Mouse (Mus musculus): ENCODE measurements around the gene Zfp108. TPM values are rescaled to one million over a fixed set of nuclear protein-coding genes. Genes with fewer than 3 reads are reported as not detected.

Gene Zfp108
- polyA plus RNA-seq, 1 experiment from 2014 or later: 5.4 TPM

- no peak overlapping the region for H3K4me2 ChIP-seq (replicated peaks)
- 91% methylated on average over 5 of the region's 5 CpGs for WGBS
- H3K4me1 ChIP-seq: no peaks in the 10 kb centered on the region
- no peak overlapping the region for H3K27ac ChIP-seq
- no peak for ATAC-seq (ENCODE audit: low FRiP score, low read depth)
- H3K27me3 ChIP-seq: no peaks in the 10 kb centered on the region
- no peak overlapping the region for H3K9ac ChIP-seq
- H3K9me3 ChIP-seq: peaks cover 22% of the 10 kb centered on the region; the same call in 1 of the 2 replicates
- no peak overlapping the region for H3K4me3 ChIP-seq
- H3K36me3 ChIP-seq: peaks cover 52% of the 10 kb centered on the region
These were observed 33.1 kb downstream of the Zfp108 start for GRCm38 (mm10) chr7:24287670-24288069.

- H3K9ac ChIP-seq: no peak overlapping the region
- WGBS: 90% methylated on average over 6 of the region's 6 CpGs
- peaks cover 22% of the 10 kb centered on the region; the same call in 1 of the 2 replicates for H3K9me3 ChIP-seq
- no peak for ATAC-seq (ENCODE audit: low FRiP score, low read depth)
- no peak overlapping the region for H3K4me2 ChIP-seq (replicated peaks)
- no peaks in the 10 kb centered on the region for H3K27me3 ChIP-seq
- no peak overlapping the region for H3K4me3 ChIP-seq
- no peaks in the 10 kb centered on the region for H3K4me1 ChIP-seq
- peaks cover 60% of the 10 kb centered on the region for H3K36me3 ChIP-seq
- no peak overlapping the region for H3K27ac ChIP-seq
These were observed 33.9 kb downstream of the Zfp108 start for GRCm38 (mm10) chr7:24288512-24288911.

GRCm38 (mm10) chr7:24290106-24290693, 35.6 kb downstream of the Zfp108 start:
- Histone ChIP-seq H3K4me1 (no peaks in the 10 kb centered on the region), H3K9ac (no peak overlapping the region), H3K27me3 (no peaks in the 10 kb centered on the region), H3K9me3 (peaks cover 22% of the 10 kb centered on the region; the same call in 1 of the 2 replicates), H3K36me3 (peaks cover 77% of the 10 kb centered on the region), H3K4me2 (replicated peaks) (no peak overlapping the region), H3K27ac (no peak overlapping the region), H3K4me3 (no peak overlapping the region)
- 94% methylated on average over 4 of the region's 4 CpGs for WGBS
- no peak for ATAC-seq (ENCODE audit: low FRiP score, low read depth)

- no peak for ATAC-seq (ENCODE audit: low FRiP score, low read depth)
These were observed 36.9 kb downstream of the Zfp108 start for GRCm38 (mm10) chr7:24291387-24292090.

GRCm38 (mm10) chr7:24293061-24293851, 38.7 kb downstream of the Zfp108 start:
- Histone ChIP-seq H3K27me3 (no peaks in the 10 kb centered on the region), H3K4me3 (no peak overlapping the region), H3K9ac (no peak overlapping the region), H3K4me2 (replicated peaks) (no peak overlapping the region), H3K36me3 (peaks cover 91% of the 10 kb centered on the region), H3K4me1 (peaks cover 8% of the 10 kb centered on the region), H3K27ac (no peak overlapping the region), H3K9me3 (peaks cover 16% of the 10 kb centered on the region; the same call in 1 of the 2 replicates)
- no peak for ATAC-seq (ENCODE audit: low FRiP score, low read depth)
- 85% methylated on average over 12 of the region's 12 CpGs for WGBS

More at GRCm38 (mm10) chr7:24291387-24292090, 36.9 kb downstream of the Zfp108 start:
- peaks cover 90% of the 10 kb centered on the region for H3K36me3 ChIP-seq
- H3K9ac ChIP-seq: no peak overlapping the region
- H3K27me3 ChIP-seq: no peaks in the 10 kb centered on the region
- WGBS: 88% methylated on average over 27 of the region's 27 CpGs
- H3K4me1 ChIP-seq: no peaks in the 10 kb centered on the region
- peaks cover 22% of the 10 kb centered on the region; the same call in 1 of the 2 replicates for H3K9me3 ChIP-seq
- H3K4me2 ChIP-seq (replicated peaks): no peak overlapping the region
- H3K4me3 ChIP-seq: no peak overlapping the region
- H3K27ac ChIP-seq: no peak overlapping the region

- H3K36me3 ChIP-seq: peaks cover 77% of the 10 kb centered on the region
- WGBS: 97% methylated on average over 4 of the region's 4 CpGs
- ATAC-seq (ENCODE audit: low FRiP score, low read depth): no peak
These were observed 40.2 kb downstream of the Zfp108 start for GRCm38 (mm10) chr7:24294763-24295162.

GRCm38 (mm10) chr7:24295376-24295775, 40.8 kb downstream of the Zfp108 start:
- no peak for ATAC-seq (ENCODE audit: low FRiP score, low read depth)
- H3K27ac ChIP-seq: no peak overlapping the region
- 98% methylated on average over 7 of the region's 7 CpGs for WGBS
- peaks cover 71% of the 10 kb centered on the region for H3K36me3 ChIP-seq
- no peak overlapping the region for H3K4me3 ChIP-seq
- no peak overlapping the region for H3K4me2 ChIP-seq (replicated peaks)
- peaks cover 12% of the 10 kb centered on the region; the same call in 1 of the 2 replicates for H3K9me3 ChIP-seq
- no peaks in the 10 kb centered on the region for H3K27me3 ChIP-seq
- H3K9ac ChIP-seq: no peak overlapping the region
- H3K4me1 ChIP-seq: peaks cover 14% of the 10 kb centered on the region

More at GRCm38 (mm10) chr7:24294763-24295162, 40.2 kb downstream of the Zfp108 start:
- no peak overlapping the region for H3K9ac ChIP-seq
- H3K4me1 ChIP-seq: peaks cover 11% of the 10 kb centered on the region
- no peak overlapping the region for H3K27ac ChIP-seq
- H3K4me3 ChIP-seq: no peak overlapping the region
- peaks cover 16% of the 10 kb centered on the region; the same call in 1 of the 2 replicates for H3K9me3 ChIP-seq
- no peaks in the 10 kb centered on the region for H3K27me3 ChIP-seq
- no peak overlapping the region for H3K4me2 ChIP-seq (replicated peaks)

GRCm38 (mm10) chr7:24296386-24296785, 41.8 kb downstream of the Zfp108 start:
- Histone ChIP-seq H3K27ac (no peak overlapping the region), H3K9ac (no peak overlapping the region), H3K4me1 (peaks cover 14% of the 10 kb centered on the region), H3K4me3 (no peak overlapping the region), H3K36me3 (peaks cover 61% of the 10 kb centered on the region), H3K27me3 (no peaks in the 10 kb centered on the region), H3K4me2 (replicated peaks) (no peak overlapping the region), H3K9me3 (peaks cover 6% of the 10 kb centered on the region; the same call in 1 of the 2 replicates)
- 92% methylated on average over 7 of the region's 7 CpGs for WGBS
- no peak for ATAC-seq (ENCODE audit: low FRiP score, low read depth)

- peak overlapping the region; percentile 82; the same call in 1 of the 2 replicates for H3K9ac ChIP-seq
- WGBS: 92% methylated on average over 15 of the region's 15 CpGs
- H3K27me3 ChIP-seq: no peaks in the 10 kb centered on the region
- no peak for ATAC-seq (ENCODE audit: low FRiP score, low read depth)
- H3K4me3 ChIP-seq: peak overlapping the region; percentile 66
- peak overlapping the region; percentile 88 for H3K4me2 ChIP-seq (replicated peaks)
- H3K36me3 ChIP-seq: peaks cover 58% of the 10 kb centered on the region
- no peaks in the 10 kb centered on the region for H3K9me3 ChIP-seq
- H3K4me1 ChIP-seq: peaks cover 14% of the 10 kb centered on the region
- H3K27ac ChIP-seq: peak overlapping the region; percentile 97; the same call in 1 of the 2 replicates
These were observed 42.9 kb downstream of the Zfp108 start for GRCm38 (mm10) chr7:24297361-24298095.

GRCm38 (mm10) chr7:24298635-24298972, 44.0 kb downstream of the Zfp108 start:
- H3K4me3 ChIP-seq: peak overlapping the region; percentile 66
- peak overlapping the region; percentile 88 for H3K4me2 ChIP-seq (replicated peaks)
- peak overlapping the region; percentile 82 for H3K9ac ChIP-seq
- H3K4me1 ChIP-seq: peaks cover 14% of the 10 kb centered on the region
- H3K27me3 ChIP-seq: no peaks in the 10 kb centered on the region
- H3K9me3 ChIP-seq: no peaks in the 10 kb centered on the region
- H3K27ac ChIP-seq: peak overlapping the region; percentile 97
- peaks cover 58% of the 10 kb centered on the region for H3K36me3 ChIP-seq
- ATAC-seq (ENCODE audit: low FRiP score, low read depth): peak; percentile 16
- WGBS: 0% methylated on average over 12 of the region's 12 CpGs

- H3K27me3 ChIP-seq: no peaks in the 10 kb centered on the region
- WGBS: 0% methylated on average over 45 of the region's 47 CpGs
- peak overlapping the region; percentile 88 for H3K4me2 ChIP-seq (replicated peaks)
- H3K4me1 ChIP-seq: peaks cover 14% of the 10 kb centered on the region
- ATAC-seq (ENCODE audit: low FRiP score, low read depth): peak; percentile 91
- H3K36me3 ChIP-seq: peaks cover 57% of the 10 kb centered on the region
- no peaks in the 10 kb centered on the region for H3K9me3 ChIP-seq
- H3K4me3 ChIP-seq: peak overlapping the region; percentile 66
- peak overlapping the region; percentile 82 for H3K9ac ChIP-seq
- H3K27ac ChIP-seq: peak overlapping the region; percentile 97
These were observed 44.5 kb downstream of the Zfp108 start for GRCm38 (mm10) chr7:24298973-24299708.

Measured in limb, embryonic 13.5 days (tissue).